ENCODE assay signal across 8 mouse cellular contexts in genomic region chr5:32713042-32713702, GRCm38 (mm10).
DNase-seq lines count a peak whose midpoint lies in the region; ATAC-seq and TF ChIP-seq lines count a peak whose summit lies in the region.

No protein-coding gene starts in this region.

- ATAC-seq in intestine, embryonic 15.5 days: peak; percentile 9
- ATAC-seq in neural tube, embryonic 12.5 days (ENCODE audit: low FRiP score, low read depth): peak; percentile 60

- no peak for DNase-seq in cerebellum, adult 2 months
- DNase-seq in cerebellum, postnatal 10 days: no peak
- peak; percentile 6 for DNase-seq in thymus, adult 2 months
- no peak for DNase-seq in thymus, postnatal 0 days (ENCODE audit: low spot score)
- no peak for DNase-seq in B cell, adult 2 months
- no peak for DNase-seq in gastrocnemius, adult 18-20 months (ENCODE audit: low spot score)

- H3K4me3 ChIP-seq in cerebellum, adult 2 months (replicated peaks; ENCODE audit: insufficient read depth, low read depth, low read length): peak overlapping the region; percentile 84
- H3K4me3 ChIP-seq in thymus, adult 2 months (ENCODE audit: control insufficient read depth, insufficient read depth, low read length): peak overlapping the region; percentile 81
- peak overlapping the region; percentile 50 for H3K4me3 ChIP-seq in intestine, embryonic 15.5 days (replicated peaks)
- H3K4me3 ChIP-seq in neural tube, embryonic 12.5 days: peak overlapping the region; percentile 58

- no peak for TF ChIP-seq POLR2A in cerebellum, adult 2 months (IDR thresholded peaks at IDR 0.05; ENCODE audit: borderline replicate concordance, insufficient read depth, low read length)
- TF ChIP-seq POLR2A in thymus, adult 2 months (IDR thresholded peaks at IDR 0.05; ENCODE audit: control insufficient read depth, extremely low read depth, insufficient read depth, low read length, poor library complexity): no peak

- peaks cover 3% of the 10 kb centered on the region; the same call in 1 of the 2 replicates for H3K4me1 ChIP-seq in cerebellum, adult 2 months (ENCODE audit: control insufficient read depth, insufficient read depth, low read length)
- peaks cover 3% of the 10 kb centered on the region for H3K4me1 ChIP-seq in thymus, adult 2 months (replicated peaks; ENCODE audit: control insufficient read depth, insufficient read depth, low read length)
- H3K4me1 ChIP-seq in intestine, embryonic 15.5 days (replicated peaks): 0 out of 2 replicates have a peak, but pooled peaks cover 3% of the 10 kb centered on the region
- H3K4me1 ChIP-seq in neural tube, embryonic 12.5 days: 0 out of 2 replicates have a peak, but pooled peaks cover 3% of the 10 kb centered on the region

- no peaks in the 10 kb centered on the region for H3K36me3 ChIP-seq in thymus, adult 2 months (ENCODE audit: control insufficient read depth, insufficient read depth, low read length)
- H3K36me3 ChIP-seq in intestine, embryonic 15.5 days: no peaks in the 10 kb centered on the region
- no peaks in the 10 kb centered on the region for H3K36me3 ChIP-seq in neural tube, embryonic 12.5 days

- no peaks in the 10 kb centered on the region for H3K9me3 ChIP-seq in intestine, embryonic 15.5 days
- no peaks in the 10 kb centered on the region for H3K9me3 ChIP-seq in neural tube, embryonic 12.5 days

- H3K4me2 ChIP-seq in intestine, embryonic 15.5 days (replicated peaks): peak overlapping the region; percentile 67
- peak overlapping the region; percentile 71 for H3K4me2 ChIP-seq in neural tube, embryonic 12.5 days (replicated peaks)

- peak overlapping the region; percentile 8 for H3K27ac ChIP-seq in cerebellum, adult 2 months (ENCODE audit: insufficient read depth, low read length)
- peak overlapping the region; percentile 67 for H3K27ac ChIP-seq in thymus, adult 2 months (ENCODE audit: control insufficient read depth, insufficient read depth, low read length)
- peak overlapping the region; percentile 88 for H3K27ac ChIP-seq in intestine, embryonic 15.5 days
- peak overlapping the region; percentile 43; the same call in 1 of the 2 replicates for H3K27ac ChIP-seq in neural tube, embryonic 12.5 days

- H3K9ac ChIP-seq in intestine, embryonic 15.5 days: peak overlapping the region; percentile 54
- H3K9ac ChIP-seq in neural tube, embryonic 12.5 days: peak overlapping the region; percentile 54

- WGBS in cerebellum, adult 2 months: 8% methylated on average over 2 of the region's 2 CpGs
- WGBS in thymus, adult 2 months: 22% methylated on average over 2 of the region's 2 CpGs
- WGBS in intestine, embryonic 15.5 days: 15% methylated on average over 2 of the region's 2 CpGs
- 18% methylated on average over 2 of the region's 2 CpGs for WGBS in neural tube, embryonic 12.5 days

- no peaks in the 10 kb centered on the region for H3K27me3 ChIP-seq in cerebellum, adult 2 months (ENCODE audit: control insufficient read depth, insufficient read depth, low read length)
- no peaks in the 10 kb centered on the region for H3K27me3 ChIP-seq in thymus, adult 2 months (ENCODE audit: control insufficient read depth, insufficient read depth, low read length)
- no peaks in the 10 kb centered on the region for H3K27me3 ChIP-seq in intestine, embryonic 15.5 days (replicated peaks)
- H3K27me3 ChIP-seq in neural tube, embryonic 12.5 days (replicated peaks): no peaks in the 10 kb centered on the region

- TF ChIP-seq CTCF in cerebellum, adult 2 months (IDR thresholded peaks at IDR 0.05; ENCODE audit: borderline replicate concordance, insufficient read depth, low read depth, low read length): no peak
- TF ChIP-seq CTCF in thymus, adult 2 months (IDR thresholded peaks at IDR 0.05; ENCODE audit: borderline replicate concordance, control insufficient read depth, extremely low read depth, insufficient read depth, low read length, poor library complexity): no peak

Comparison
In these comparisons a context has a peak if more than half of its experiments do, and no peak if none do; other contexts are left out.
1. H3K27ac ChIP-seq: peak in every context shown above with its lines; median percentile 88 in intestine, embryonic 15.5 days; 67 in thymus, adult 2 months; 43 in neural tube, embryonic 12.5 days; 8 in cerebellum, adult 2 months.